Mouse (Mus musculus) embryonic facial prominence, embryonic 15.5 days (tissue): ENCODE measurements around the gene Galnt9. TPM values are rescaled to one million over a fixed set of nuclear protein-coding genes. Genes with fewer than 3 reads are reported as not detected.

ENCODE experiments used
- ATAC-seq: fragments of 200-750 bp; cut with Nextera tagmentation; 2 replicates; pipeline ENCODE4 v1.8.0; 2017; ENCODE audit warnings: low read depth, moderate TSS enrichment; ENCODE audit not compliant: insufficient number of reproducible peaks, low FRiP score, low TSS enrichment
- H3K27ac ChIP-seq: fragments of 300-500 bp; sonication (generic); replicated peaks from 2 replicates; pipeline ENCODE4 v1.5.1; 2015; ENCODE audit warnings: mild to moderate bottlenecking, inconsistent platforms
- H3K27me3 ChIP-seq: fragments of 300-500 bp; sonication (generic); 2 replicates; pipeline ENCODE4 v1.6.1; 2015; ENCODE audit warnings: inconsistent platforms
- H3K36me3 ChIP-seq: fragments of 300-500 bp; sonication (generic); 2 replicates; pipeline ENCODE4 v1.6.1; 2015; ENCODE audit warnings: mild to moderate bottlenecking, inconsistent platforms
- H3K4me1 ChIP-seq: fragments of 300-500 bp; sonication (generic); 2 replicates; pipeline ENCODE4 v1.6.1; 2015; ENCODE audit warnings: inconsistent platforms
- H3K4me2 ChIP-seq: fragments of 300-500 bp; sonication (generic); replicated peaks from 2 replicates; pipeline ENCODE4 v1.6.1; 2015; ENCODE audit warnings: mild to moderate bottlenecking, inconsistent platforms
- H3K4me3 ChIP-seq: fragments of 300-500 bp; sonication (generic); replicated peaks from 2 replicates; pipeline ENCODE4 v1.5.1; 2015; ENCODE audit warnings: mild to moderate bottlenecking, inconsistent platforms
- H3K9ac ChIP-seq: fragments of 300-500 bp; sonication (generic); 2 replicates; pipeline ENCODE4 v1.6.1; 2015; ENCODE audit warnings: inconsistent platforms
- H3K9me3 ChIP-seq: fragments of 300-500 bp; sonication (generic); replicated peaks from 2 replicates; pipeline ENCODE4 v1.6.1; 2016; ENCODE audit warnings: inconsistent platforms
- WGBS: fragments of 180-500 bp; shearing (Covaris S2); methylation state at CpG from one replicate; pipeline ENCODE4 v1.1.7; 2015; 5-methylcytosine and 5-hydroxymethylcytosine counted together
- polyA plus RNA-seq: library from polyadenylated mRNA; unstranded; fragments of >200 nt; fragmentation: Nextera tagmentation; extraction: Ambion mirVana; gene quantifications from 2 replicates; pipeline ENCODE4 v1.2.1, GENCODE M21; 2015

The Galnt9 gene
- polyA plus RNA-seq, 1 experiment from 2014 or later: 1.6 TPM

DNA sequence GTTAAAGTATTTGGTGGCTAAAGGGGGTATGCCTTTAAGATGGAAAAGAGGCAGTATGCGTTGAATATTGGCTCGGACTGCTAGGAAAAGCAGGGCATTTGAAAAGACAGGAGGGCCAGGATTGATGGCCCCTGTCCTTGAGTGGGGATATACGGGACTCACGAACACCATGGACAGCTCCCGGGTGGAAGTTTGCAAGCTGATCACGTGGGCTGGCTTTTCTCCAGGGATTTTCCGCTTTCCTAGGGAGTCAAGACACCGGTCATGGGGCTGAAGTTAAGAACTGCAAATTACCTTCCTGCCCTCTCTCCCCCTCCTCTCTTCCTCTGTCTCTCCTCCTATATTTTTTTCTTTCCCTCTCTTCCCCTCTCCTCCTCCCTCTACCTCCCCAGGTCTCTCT is 14.2 kb downstream of the Galnt9 start:
- Histone ChIP-seq H3K27ac (no peak overlapping the region), H3K4me3 (no peak overlapping the region), H3K4me1 (no peaks in the 10 kb centered on the region), H3K36me3 (no peaks in the 10 kb centered on the region), H3K27me3 (no peaks in the 10 kb centered on the region), H3K9me3 (no peaks in the 10 kb centered on the region), H3K9ac (no peak overlapping the region), H3K4me2 (no peak overlapping the region)
- 10% methylated on average over 8 of the region's 8 CpGs for WGBS
- no peak for ATAC-seq

DNA sequence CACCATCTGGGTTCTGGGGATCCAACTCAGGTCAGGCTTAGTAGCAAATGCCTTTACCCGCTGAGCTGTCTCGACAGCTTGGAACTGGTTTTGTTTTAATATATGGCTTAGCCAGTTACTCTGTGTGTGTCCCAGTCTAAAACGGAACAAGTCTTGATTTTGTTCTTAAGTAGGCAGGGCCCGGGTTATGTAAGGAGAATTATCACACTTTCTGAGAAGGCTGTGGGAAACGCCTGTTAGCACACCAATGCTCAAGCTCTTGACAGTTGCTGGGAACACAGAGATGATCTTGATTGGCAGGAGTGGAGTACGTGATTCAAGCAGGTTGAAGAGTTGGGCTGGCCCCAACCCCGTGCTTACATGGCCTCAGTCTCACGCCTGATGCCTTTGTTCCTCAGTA is 15.5 kb downstream of the Galnt9 start:
- Histone ChIP-seq H3K9ac (no peak overlapping the region), H3K4me1 (no peaks in the 10 kb centered on the region), H3K27ac (no peak overlapping the region), H3K9me3 (no peaks in the 10 kb centered on the region), H3K4me2 (no peak overlapping the region), H3K4me3 (no peak overlapping the region), H3K36me3 (no peaks in the 10 kb centered on the region), H3K27me3 (no peaks in the 10 kb centered on the region)
- 84% methylated on average over 8 of the region's 8 CpGs for WGBS
- no peak for ATAC-seq

GRCm38 (mm10) chr5:110562741-110563326 is 18.7 kb downstream of the Galnt9 start:
- 77% methylated on average over 16 of the region's 16 CpGs for WGBS

GRCm38 (mm10) chr5:110564986-110565644 is 21.0 kb downstream of the Galnt9 start:
- Histone ChIP-seq H3K9ac (no peak overlapping the region), H3K4me2 (no peak overlapping the region), H3K4me3 (no peak overlapping the region), H3K4me1 (no peaks in the 10 kb centered on the region), H3K27ac (no peak overlapping the region), H3K27me3 (no peaks in the 10 kb centered on the region), H3K36me3 (no peaks in the 10 kb centered on the region), H3K9me3 (no peaks in the 10 kb centered on the region)
- WGBS: 22% methylated on average over 4 of the region's 4 CpGs
- no peak for ATAC-seq

More at GRCm38 (mm10) chr5:110562741-110563326, 18.7 kb downstream of the Galnt9 start:
- Histone ChIP-seq H3K27ac (no peak overlapping the region), H3K27me3 (no peaks in the 10 kb centered on the region), H3K4me2 (no peak overlapping the region), H3K36me3 (no peaks in the 10 kb centered on the region), H3K4me3 (no peak overlapping the region), H3K9me3 (no peaks in the 10 kb centered on the region), H3K9ac (no peak overlapping the region), H3K4me1 (no peaks in the 10 kb centered on the region)
- ATAC-seq: no peak

GRCm38 (mm10) chr5:110567547-110567946 is 23.4 kb downstream of the Galnt9 start:
- H3K4me1 ChIP-seq: 0 out of 2 replicates have a peak, but pooled peaks cover 4% of the 10 kb centered on the region
- no peak overlapping the region for H3K9ac ChIP-seq
- H3K27me3 ChIP-seq: no peaks in the 10 kb centered on the region
- no peaks in the 10 kb centered on the region for H3K36me3 ChIP-seq
- 81% methylated on average over 2 of the region's 2 CpGs for WGBS
- H3K4me2 ChIP-seq: no peak overlapping the region
- H3K27ac ChIP-seq: no peak overlapping the region
- no peaks in the 10 kb centered on the region for H3K9me3 ChIP-seq
- H3K4me3 ChIP-seq: no peak overlapping the region
- ATAC-seq: no peak

- 69% methylated on average over 6 of the region's 6 CpGs for WGBS
- H3K27ac ChIP-seq: no peak overlapping the region
- no peaks in the 10 kb centered on the region for H3K27me3 ChIP-seq
- no peak overlapping the region for H3K4me2 ChIP-seq
- H3K4me3 ChIP-seq: no peak overlapping the region
- ATAC-seq: no peak
- H3K4me1 ChIP-seq: 0 out of 2 replicates have a peak, but pooled peaks cover 4% of the 10 kb centered on the region
- no peaks in the 10 kb centered on the region for H3K9me3 ChIP-seq
- no peak overlapping the region for H3K9ac ChIP-seq
- H3K36me3 ChIP-seq: no peaks in the 10 kb centered on the region
These were observed 30.7 kb downstream of the Galnt9 start for GRCm38 (mm10) chr5:110574888-110575287.

GRCm38 (mm10) chr5:110579296-110579695 is 35.1 kb downstream of the Galnt9 start:
- 87% methylated on average over 4 of the region's 4 CpGs for WGBS
- ATAC-seq: no peak

GRCm38 (mm10) chr5:110580569-110581239 is 36.5 kb downstream of the Galnt9 start:
- H3K4me1 ChIP-seq: no peaks in the 10 kb centered on the region
- no peak overlapping the region for H3K27ac ChIP-seq
- no peaks in the 10 kb centered on the region for H3K9me3 ChIP-seq
- no peak overlapping the region for H3K4me2 ChIP-seq
- H3K36me3 ChIP-seq: no peaks in the 10 kb centered on the region
- no peak overlapping the region for H3K9ac ChIP-seq
- 0 out of 2 replicates have a peak, but pooled peaks cover 6% of the 10 kb centered on the region for H3K27me3 ChIP-seq
- no peak for ATAC-seq
- WGBS: 80% methylated on average over 19 of the region's 19 CpGs
- H3K4me3 ChIP-seq: no peak overlapping the region

More at GRCm38 (mm10) chr5:110579296-110579695, 35.1 kb downstream of the Galnt9 start:
- no peaks in the 10 kb centered on the region for H3K27me3 ChIP-seq
- no peaks in the 10 kb centered on the region for H3K36me3 ChIP-seq
- no peaks in the 10 kb centered on the region for H3K4me1 ChIP-seq
- H3K27ac ChIP-seq: no peak overlapping the region
- H3K4me3 ChIP-seq: no peak overlapping the region
- H3K4me2 ChIP-seq: no peak overlapping the region
- H3K9me3 ChIP-seq: no peaks in the 10 kb centered on the region
- H3K9ac ChIP-seq: no peak overlapping the region

GRCm38 (mm10) chr5:110582647-110583538 is 38.7 kb downstream of the Galnt9 start:
- Histone ChIP-seq H3K36me3 (no peaks in the 10 kb centered on the region), H3K27ac (no peak overlapping the region), H3K27me3 (0 out of 2 replicates have a peak, but pooled peaks cover 6% of the 10 kb centered on the region), H3K4me3 (no peak overlapping the region), H3K4me2 (no peak overlapping the region), H3K9ac (no peak overlapping the region), H3K9me3 (no peaks in the 10 kb centered on the region), H3K4me1 (no peaks in the 10 kb centered on the region)
- 57% methylated on average over 10 of the region's 10 CpGs for WGBS
- ATAC-seq: no peak

GRCm38 (mm10) chr5:110587467-110587866 is 43.3 kb downstream of the Galnt9 start:
- H3K9me3 ChIP-seq: no peaks in the 10 kb centered on the region

GRCm38 (mm10) chr5:110589833-110590232 is 45.7 kb downstream of the Galnt9 start:
- H3K4me2 ChIP-seq: no peak overlapping the region
- H3K4me3 ChIP-seq: no peak overlapping the region
- no peaks in the 10 kb centered on the region for H3K9me3 ChIP-seq
- H3K9ac ChIP-seq: no peak overlapping the region
- WGBS: 92% methylated on average over 8 of the region's 8 CpGs
- ATAC-seq: no peak
- no peaks in the 10 kb centered on the region for H3K4me1 ChIP-seq
- no peak overlapping the region for H3K27ac ChIP-seq
- no peaks in the 10 kb centered on the region for H3K36me3 ChIP-seq
- H3K27me3 ChIP-seq: 0 out of 2 replicates have a peak, but pooled peaks cover 2% of the 10 kb centered on the region

More at GRCm38 (mm10) chr5:110587467-110587866, 43.3 kb downstream of the Galnt9 start:
- Histone ChIP-seq H3K27me3 (0 out of 2 replicates have a peak, but pooled peaks cover 6% of the 10 kb centered on the region), H3K4me1 (no peaks in the 10 kb centered on the region), H3K9ac (no peak overlapping the region), H3K4me3 (no peak overlapping the region), H3K36me3 (no peaks in the 10 kb centered on the region), H3K27ac (no peak overlapping the region), H3K4me2 (no peak overlapping the region)
- no peak for ATAC-seq
